Mouse (Mus musculus) CD4-positive, CD25-positive, alpha-beta regulatory T cell, adult 2 months (primary cell): ENCODE measurements around the gene Retreg3.
A peak's percentile ranks its signal among the peaks of the same experiment; 100 is the strongest.

Experiments used
- DNase-seq: peaks from one replicate; pipeline ENCODE4 v3.0.0-alpha.2; 2012; ENCODE audit warnings: low read depth, low spot score

The Retreg3 gene

DNA sequence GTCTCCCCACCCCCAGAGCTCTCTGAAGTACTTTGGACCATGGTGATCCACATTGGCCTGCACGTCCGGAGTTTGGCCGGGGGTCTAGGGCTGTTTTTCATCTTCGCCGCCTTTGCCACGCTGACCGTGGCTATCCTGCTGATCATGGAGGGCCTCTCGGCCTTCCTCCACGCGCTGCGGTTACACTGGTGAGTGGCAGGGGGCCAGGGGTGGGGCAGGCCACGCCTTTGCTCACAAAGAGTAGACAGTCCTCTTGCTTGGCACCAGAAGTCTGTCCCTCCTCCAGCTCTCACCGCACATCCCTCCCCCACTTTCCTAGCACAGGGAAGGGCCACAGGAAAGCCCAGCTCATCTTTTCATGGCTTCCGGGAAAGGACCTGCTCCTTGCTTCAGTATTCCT, 64.3 kb downstream of the Retreg3 start:
- DNase-seq = no peak

GRCm38 (mm10) chr11:101053974-101054373, 65.7 kb downstream of the Retreg3 start:
- DNase-seq = peak; percentile 60

DNA sequence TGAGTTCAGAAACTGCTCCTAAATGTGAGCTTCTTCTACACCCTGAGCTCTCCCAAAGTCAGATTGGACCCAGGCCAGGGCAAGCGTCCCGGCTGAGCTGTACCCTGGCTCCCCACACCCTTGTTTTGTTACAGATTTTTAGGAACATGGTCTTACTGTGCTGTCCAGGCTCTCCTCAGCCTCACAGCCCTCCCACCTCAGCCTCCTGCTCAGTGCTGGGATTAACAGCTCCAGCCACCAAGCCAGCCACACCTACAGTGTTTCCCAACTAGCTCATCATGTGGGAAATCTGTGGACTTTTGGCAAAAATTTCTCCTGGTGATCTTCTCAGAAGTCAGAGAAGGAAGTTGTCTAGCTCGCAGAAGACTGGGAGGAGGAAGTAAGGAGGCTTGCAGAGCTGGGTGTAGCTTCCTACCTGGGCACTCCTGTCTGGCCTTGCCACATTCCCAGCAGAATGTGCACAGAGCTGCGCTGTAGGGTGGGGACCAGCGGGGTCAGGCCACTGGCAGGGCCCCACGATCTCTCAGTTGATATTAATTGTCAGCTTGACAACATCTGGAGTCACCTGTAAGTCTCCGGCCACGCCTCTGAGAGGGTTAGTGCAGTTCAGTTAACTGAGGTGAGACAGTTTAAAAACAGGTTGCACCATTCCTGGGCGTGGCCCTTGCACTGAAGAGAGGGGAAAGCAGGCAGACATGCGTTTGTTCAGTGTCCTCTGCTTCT, 66.8 kb downstream of the Retreg3 start:
- no peak for DNase-seq

- DNase-seq = no peak
These were observed 68.1 kb downstream of the Retreg3 start for GRCm38 (mm10) chr11:101051617-101052016.

DNA sequence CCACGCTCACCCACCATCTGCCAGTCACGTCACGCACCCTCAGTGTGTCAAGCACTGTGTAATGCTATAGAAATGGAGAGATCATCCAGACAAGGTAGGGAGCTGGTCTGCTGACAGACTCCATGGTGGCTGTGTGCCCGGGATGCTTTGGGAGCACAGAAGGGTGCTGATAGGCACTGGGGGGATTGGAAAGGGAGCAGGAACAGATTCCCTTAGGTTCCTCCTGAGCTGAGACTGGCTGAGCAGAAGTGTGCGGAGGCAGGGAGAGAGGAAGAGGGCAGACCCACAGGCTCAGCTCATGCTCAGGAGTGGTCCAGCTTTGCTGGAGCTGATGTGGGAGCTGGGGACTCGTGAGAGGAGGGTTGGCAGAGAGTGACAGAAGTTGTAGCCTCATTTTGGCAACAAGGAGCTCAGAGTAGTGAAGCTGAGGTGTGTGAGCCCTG, 68.6 kb downstream of the Retreg3 start:
- no peak for DNase-seq

DNA sequence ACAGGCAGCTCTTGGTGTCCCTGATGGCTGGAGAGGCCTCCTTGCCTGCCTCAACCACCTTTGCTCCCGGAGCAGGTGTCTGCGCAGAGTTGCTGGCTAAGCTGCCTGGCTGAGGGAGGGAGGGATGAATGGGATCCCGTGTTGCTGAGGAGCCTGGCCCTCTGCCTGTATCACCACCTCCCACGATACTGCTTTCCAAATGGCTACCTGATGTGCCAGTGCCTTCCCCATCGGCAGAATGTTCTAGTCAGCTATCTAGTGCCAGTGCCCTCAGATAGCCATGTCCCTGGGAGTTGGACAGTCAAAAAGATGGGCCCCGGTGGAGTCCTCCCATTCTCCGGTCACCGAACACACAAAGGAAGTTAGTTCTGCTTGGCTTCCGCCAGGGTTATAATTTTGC, 69.3 kb downstream of the Retreg3 start:
- DNase-seq = no peak

- DNase-seq = no peak
These were observed 72.2 kb downstream of the Retreg3 start for GRCm38 (mm10) chr11:101047502-101047901.

DNA sequence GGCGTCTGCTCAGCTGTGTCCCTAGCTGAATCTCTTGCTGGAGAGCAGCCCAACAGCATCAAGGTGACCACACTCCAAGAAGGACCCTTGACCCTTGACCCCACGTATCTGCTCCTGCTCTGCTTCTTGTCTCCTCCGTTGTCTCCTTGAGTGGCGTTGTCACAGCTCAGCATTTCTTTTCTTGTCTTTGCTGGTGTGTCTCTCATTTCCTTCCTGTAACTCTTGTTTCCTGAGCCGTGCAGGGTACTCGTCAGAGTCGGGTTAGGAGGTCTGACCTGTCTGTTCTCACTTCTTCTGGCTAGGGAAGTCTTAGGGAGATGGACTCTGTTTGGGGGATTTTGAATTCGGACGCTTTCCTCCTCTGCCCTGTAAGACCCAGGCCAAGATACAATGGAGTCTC, 73.3 kb downstream of the Retreg3 start:
- DNase-seq = peak; percentile 56
